21 mouse cellular contexts compared by ENCODE assay signal in genomic region chr15:32416291-32416690, GRCm38 (mm10).
"Had no signal": no experiment of that assay in that cellular context is flagged by ENCODE, and none has a peak within 500 bp of the region (broad histone marks: within the 10 kb centered on the region; RNA-seq: fewer than 3 reads in every experiment).

No protein-coding gene starts in this region.

- H3K4me3 ChIP-seq: intestine, embryonic 15.5 days; limb, embryonic 13.5 days; liver, embryonic 12.5 days; liver, embryonic 15.5 days; lung, embryonic 15.5 days; megakaryocyte, embryonic 14.5 days; midbrain, embryonic 10.5 days; neural tube, embryonic 12.5 days; neural tube, embryonic 15.5 days had no signal

- ATAC-seq: intestine, embryonic 15.5 days; liver, embryonic 12.5 days had no signal

- H3K27me3 ChIP-seq: intestine, embryonic 15.5 days; limb, embryonic 13.5 days; liver, embryonic 12.5 days; liver, embryonic 15.5 days; lung, embryonic 15.5 days; megakaryocyte, embryonic 14.5 days; neural tube, embryonic 12.5 days; neural tube, embryonic 15.5 days had no signal

- H3K9ac ChIP-seq: intestine, embryonic 15.5 days; limb, embryonic 13.5 days; liver, embryonic 12.5 days; liver, embryonic 15.5 days; lung, embryonic 15.5 days; neural tube, embryonic 12.5 days; neural tube, embryonic 15.5 days had no signal

- DNase-seq: left cerebral cortex, postnatal 4 days; liver; lung, adult 18-20 months; lung, postnatal 10 days; lung, postnatal 36 days; midbrain, embryonic 14.5 days; right cerebral cortex, adult 18-20 months; right cerebral cortex, postnatal 14 days; right cerebral cortex, postnatal 4 days; thymus, adult 18-20 months; thymus, postnatal 36 days had no signal

- H3K9me3 ChIP-seq: intestine, embryonic 15.5 days; limb, embryonic 13.5 days; liver, embryonic 12.5 days; liver, embryonic 15.5 days; lung, embryonic 15.5 days; midbrain, embryonic 10.5 days; neural tube, embryonic 12.5 days; neural tube, embryonic 15.5 days had no signal

- H3K4me2 ChIP-seq: intestine, embryonic 15.5 days; limb, embryonic 13.5 days; liver, embryonic 12.5 days; liver, embryonic 15.5 days; lung, embryonic 15.5 days; neural tube, embryonic 12.5 days; neural tube, embryonic 15.5 days had no signal

- H3K27ac ChIP-seq: intestine, embryonic 15.5 days; kidney, postnatal 0 days; limb, embryonic 13.5 days; liver, embryonic 12.5 days; liver, embryonic 15.5 days; lung, embryonic 15.5 days; midbrain, embryonic 10.5 days; neural tube, embryonic 12.5 days; neural tube, embryonic 15.5 days had no signal

- H3K36me3 ChIP-seq: intestine, embryonic 15.5 days; liver, embryonic 12.5 days; liver, embryonic 15.5 days; lung, embryonic 15.5 days; midbrain, embryonic 10.5 days; neural tube, embryonic 12.5 days; neural tube, embryonic 15.5 days had no signal

- H3K4me1 ChIP-seq: intestine, embryonic 15.5 days; liver, embryonic 12.5 days; liver, embryonic 15.5 days; lung, embryonic 15.5 days; megakaryocyte, embryonic 14.5 days; midbrain, embryonic 10.5 days; neural tube, embryonic 12.5 days; neural tube, embryonic 15.5 days had no signal
